ENCODE assay signal across 8 mouse cellular contexts in the genomic region with DNA sequence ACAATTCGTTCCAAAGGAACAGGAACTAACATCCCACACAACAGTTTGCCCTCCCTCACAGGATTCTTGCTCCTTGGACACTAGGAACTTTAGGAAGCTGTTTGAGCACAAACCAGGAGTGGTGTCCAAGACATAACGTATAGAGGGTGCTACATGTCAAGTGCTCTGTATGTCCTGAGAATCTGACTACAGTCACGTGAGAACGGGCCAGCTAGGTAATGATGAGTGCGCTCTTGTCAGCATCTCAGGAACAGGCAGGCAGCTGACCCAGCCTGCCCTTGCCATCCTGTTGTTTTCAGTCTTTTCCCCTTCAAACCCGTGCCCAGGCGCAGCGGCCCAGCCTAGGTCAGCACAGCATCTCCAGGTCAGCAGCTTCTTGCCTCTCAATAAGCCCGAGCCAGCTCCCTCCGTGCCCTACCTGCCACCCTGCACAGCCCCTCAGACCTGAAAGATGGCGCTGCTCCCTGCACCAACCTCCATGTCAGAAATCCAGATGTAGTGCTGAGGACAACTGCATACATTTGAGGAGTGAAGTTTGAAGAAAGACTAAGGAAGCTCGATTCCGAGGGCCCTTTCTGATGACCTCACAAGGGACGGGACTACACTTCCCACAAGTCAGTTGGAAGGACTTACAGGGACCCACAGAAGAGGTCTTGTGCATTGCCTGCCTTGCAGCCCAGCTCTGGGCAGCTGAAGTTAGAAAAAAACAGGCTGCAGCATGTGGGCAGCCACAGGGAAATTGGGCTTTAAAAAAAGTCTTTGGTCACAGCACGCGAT. TPM values are rescaled to one million over a fixed set of nuclear protein-coding genes. Genes with fewer than 3 reads are reported as not detected.
DNase-seq lines count a peak whose midpoint lies in the region; ATAC-seq and TF ChIP-seq lines count a peak whose summit lies in the region.
"Not testable (repeated sequence)": the region's sequence is repeated elsewhere in the genome, so short reads cannot be mapped to it uniquely, and the experiment has no call there.

No protein-coding gene starts in this region.

- H3K4me3 ChIP-seq in hindbrain, embryonic 13.5 days: peak overlapping the region; percentile 75

- CTCF ChIA-PET in Patski (lab: Charles Lee): interaction anchor here (0.6 to 1.1 kb wide), 3 partner anchors 24 to 45 kb away, joined by 3 to 4 read pairs (median 3); no protein-coding TSS in a partner anchor

- not testable (repeated sequence) for H3K4me1 ChIP-seq in hindbrain, embryonic 13.5 days (replicated peaks)

- H3K9me3 ChIP-seq in hindbrain, embryonic 13.5 days: not testable (repeated sequence)

- 12% methylated on average over 16 of the region's 16 CpGs for WGBS in hindbrain, embryonic 13.5 days

- H3K4me2 ChIP-seq in hindbrain, embryonic 13.5 days: peak overlapping the region; percentile 80

- not testable (repeated sequence) for H3K36me3 ChIP-seq in hindbrain, embryonic 13.5 days

- in situ Hi-C loops in Patski (cut with MboI; ENCODE audit: low pct_unique_long_range_greater_than_20kb): loop anchor here (10.0 kb wide), 1 partner anchor 48 kb away; the partner anchor contains the start of genes Gm49345 and Zfp729a

- H3K9ac ChIP-seq in hindbrain, embryonic 13.5 days: peak overlapping the region; percentile 90

- not testable (repeated sequence) for H3K27me3 ChIP-seq in Patski; hindbrain, embryonic 13.5 days

- ATAC-seq in Patski: peak; percentile 100
- ATAC-seq in hindbrain, embryonic 13.5 days (ENCODE audit: low FRiP score): peak; percentile 100

- not testable (repeated sequence) for TF ChIP-seq CTCF in Patski (IDR thresholded peaks at IDR 0.05)

- DNase-seq in Patski (ENCODE audit: low read depth, low spot score): peak; percentile 62
- DNase-seq in cerebellum, postnatal 14 days: peak; percentile 82 to 87
- DNase-seq in frontal cortex, postnatal 14 days (ENCODE audit: low spot score in 2 of 2): peak; percentile 71 to 79
- DNase-seq in layer of hippocampus, postnatal 25 days (ENCODE audit: extremely low spot score in 1 of 2, low spot score in 1 of 2): peak; percentile 58 to 70
- peak; percentile 93 for DNase-seq in lung, postnatal 25 days (ENCODE audit: low spot score)
- peak; percentile 88 for DNase-seq in retina, embryonic 14.5 days (ENCODE audit: low spot score)
- DNase-seq in thymus, postnatal 4 days: peak; percentile 80

- H3K27ac ChIP-seq in hindbrain, embryonic 13.5 days: peak overlapping the region; percentile 55; the same call in 1 of the 2 replicates

- POLR2A ChIA-PET in Patski (lab: Charles Lee): interaction anchor here (1.1 kb wide), 1 partner anchor 41 kb away, joined by 4 read pairs; no protein-coding TSS in a partner anchor

RNA-seq across cellular contexts. Expression of gene Zfp738, which starts 3.7 kb away (rescaled TPM):
- polyA plus RNA-seq in Patski (2021): 6.8 TPM
- polyA plus RNA-seq in hindbrain, embryonic 13.5 days (2015; fragmentation: Nextera tagmentation; extraction: Ambion mirVana): 15.3 and 16.3 TPM in 2 replicates
- 10 to 100 TPM; 18.5 to 25.1 TPM for total RNA-seq in layer of hippocampus, postnatal 25 days (2021)

RNA-seq across cellular contexts. Expression of gene Zfp729a, which starts 45.6 kb away (rescaled TPM):
- 4.4 TPM for polyA plus RNA-seq in Patski (2021)
- 3.5 and 4.3 TPM in 2 replicates for polyA plus RNA-seq in hindbrain, embryonic 13.5 days (2015; fragmentation: Nextera tagmentation; extraction: Ambion mirVana)
- 1 to 10 TPM; 8.4 to 9.7 TPM for total RNA-seq in layer of hippocampus, postnatal 25 days (2021)

RNA-seq across cellular contexts. Expression of gene Gm49345, which starts 45.6 kb away (rescaled TPM):
- polyA plus RNA-seq in Patski (2021): 1.2 TPM
- 0.87 and 0.96 TPM in 2 replicates for polyA plus RNA-seq in hindbrain, embryonic 13.5 days (2015; fragmentation: Nextera tagmentation; extraction: Ambion mirVana)
- 1 to 10 TPM; 1.3 to 2.6 TPM for total RNA-seq in layer of hippocampus, postnatal 25 days (2021)

RNA-seq across cellular contexts. Expression of gene Zfp65, which starts 45.8 kb away (rescaled TPM):
- polyA plus RNA-seq in Patski (2021): 11.8 TPM
- 9.3 and 11.0 TPM in 2 replicates for polyA plus RNA-seq in hindbrain, embryonic 13.5 days (2015; fragmentation: Nextera tagmentation; extraction: Ambion mirVana)
- 10 to 100 TPM; 14.7 to 15.1 TPM for total RNA-seq in layer of hippocampus, postnatal 25 days (2021)

Comparison
In these comparisons a context has a peak if more than half of its experiments do, and no peak if none do; other contexts are left out.
1. Peak in every context shown above with its lines: DNase-seq, ATAC-seq, H3K4me3 ChIP-seq and H3K27ac ChIP-seq.